Mouse (Mus musculus): ENCODE results near the gene Cpeb4.
"Not testable (repeated sequence)": the region's sequence is repeated elsewhere in the genome, so short reads cannot be mapped to it uniquely, and the experiment has no call there.

Gene Cpeb4

GRCm38 (mm10) chr11:31871911-31872310 is at the start of gene Cpeb4:
TSS of gene Cpeb4 (plus strand) at chr11:31872211.
- no peak for DNase-seq

- DNase-seq = no peak
These were observed 49.5 kb upstream of the Cpeb4 start for GRCm38 (mm10) chr11:31822556-31822955.

DNA sequence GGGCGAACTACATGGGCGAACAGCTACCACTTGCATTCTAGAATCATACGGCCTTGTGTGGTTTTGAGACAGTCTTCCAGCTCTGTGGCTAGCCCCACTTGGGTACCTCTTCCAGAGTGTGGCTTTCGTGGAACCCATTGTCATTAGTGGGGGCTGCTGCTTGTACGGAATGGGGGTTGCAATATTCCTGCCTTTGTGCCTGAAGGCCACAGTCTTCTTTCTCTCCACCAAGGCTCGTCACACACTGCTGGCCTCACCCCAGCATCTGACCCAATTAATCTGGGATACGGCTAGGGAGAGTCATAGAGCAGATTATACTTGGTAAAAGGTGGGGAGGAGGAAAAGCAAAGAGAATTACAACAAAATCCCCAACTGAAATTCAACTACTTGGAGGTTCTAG is 48.5 kb upstream of the Cpeb4 start:
- no peak for DNase-seq

GRCm38 (mm10) chr11:31824504-31825166 is 47.4 kb upstream of the Cpeb4 start:
- DNase-seq = peak; percentile 98

GRCm38 (mm10) chr11:31828011-31828770 is 43.8 kb upstream of the Cpeb4 start:
- DNase-seq = peak; percentile 96

- DNase-seq = no peak
These were observed 43.3 kb upstream of the Cpeb4 start for GRCm38 (mm10) chr11:31828771-31829072.

GRCm38 (mm10) chr11:31830213-31831151 is 41.5 kb upstream of the Cpeb4 start:
- peak; percentile 94 for DNase-seq

DNA sequence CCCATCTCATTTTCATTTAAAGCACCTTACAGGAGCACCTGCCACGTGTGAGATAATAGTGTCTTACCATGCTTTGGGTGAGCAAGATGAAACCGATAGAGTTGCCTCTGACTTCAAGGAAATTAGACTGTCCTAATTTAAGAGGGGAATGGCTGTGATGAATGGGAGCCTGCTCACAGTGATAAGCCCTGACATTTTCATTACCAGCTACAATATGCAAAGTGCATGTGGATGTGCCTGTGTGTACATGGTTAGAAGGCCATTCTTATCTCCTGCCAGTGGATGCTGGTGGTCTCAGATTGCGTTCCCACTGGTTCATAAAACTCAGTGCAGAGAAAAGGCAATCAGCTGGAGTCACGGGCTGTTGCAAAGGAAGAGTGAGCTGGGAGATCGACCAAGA is 40.6 kb upstream of the Cpeb4 start:
- no peak for DNase-seq

DNA sequence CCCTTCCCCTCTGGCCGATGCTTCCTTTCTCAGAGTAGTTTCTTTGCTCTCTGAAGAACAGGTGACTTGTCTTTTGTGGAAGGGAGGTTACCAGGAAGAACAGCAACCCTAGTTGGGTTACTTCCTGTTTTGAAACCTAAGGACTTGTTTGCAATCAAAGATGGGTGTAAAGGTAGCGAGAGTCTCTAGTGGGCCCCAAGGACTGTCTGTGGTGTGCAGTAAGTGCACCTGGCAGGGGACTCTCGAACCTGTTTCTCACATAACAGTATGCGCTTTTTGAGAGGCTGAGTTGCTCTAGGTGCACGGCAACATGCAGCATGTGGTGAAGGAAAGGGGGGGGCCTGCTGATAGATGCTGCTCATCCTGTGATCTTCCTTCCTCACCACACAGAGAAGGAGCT is 40.0 kb upstream of the Cpeb4 start:
- DNase-seq = no peak

GRCm38 (mm10) chr11:31832439-31832980 is 39.5 kb upstream of the Cpeb4 start:
- DNase-seq = no peak

GRCm38 (mm10) chr11:31833506-31833905 is 38.5 kb upstream of the Cpeb4 start:
- peak; percentile 60 for DNase-seq

DNA sequence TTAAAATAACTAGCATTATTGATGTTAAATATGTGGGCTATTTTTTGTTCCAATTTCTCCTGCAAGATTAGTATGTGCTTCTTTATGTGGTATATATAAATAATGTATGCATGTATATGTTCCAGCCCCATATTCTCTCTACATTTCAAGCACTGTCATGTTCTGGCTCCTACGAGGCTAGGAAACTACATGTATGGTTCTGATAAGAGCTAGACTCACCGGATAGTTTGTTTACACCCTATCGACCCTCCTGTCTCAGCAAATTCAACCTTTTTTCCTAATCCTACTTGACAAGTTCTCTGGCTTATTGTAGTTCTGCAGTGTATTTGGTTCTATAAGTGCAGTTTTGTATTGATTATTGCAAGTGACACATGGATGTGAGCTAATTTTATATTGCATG is 36.7 kb upstream of the Cpeb4 start:
- no peak for DNase-seq

DNA sequence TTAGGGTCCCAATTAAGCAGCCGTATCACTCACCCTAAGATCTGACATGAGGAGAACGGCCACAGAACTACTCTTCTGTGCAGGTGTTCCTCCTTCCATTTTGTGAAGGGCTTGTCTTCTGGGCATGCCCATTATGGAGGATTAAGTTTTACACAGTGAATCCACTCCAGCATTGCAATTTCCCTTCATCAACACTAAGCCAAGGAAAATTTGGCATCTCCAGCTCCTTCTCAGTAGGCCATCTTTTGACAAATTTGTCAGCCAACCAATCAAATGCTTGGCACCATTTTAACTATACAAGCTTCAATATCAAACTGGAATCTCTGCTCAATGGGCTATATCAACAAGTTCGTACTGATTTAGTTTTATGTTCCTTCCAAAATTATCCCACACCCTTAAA is 34.8 kb upstream of the Cpeb4 start:
- DNase-seq = no peak

DNA sequence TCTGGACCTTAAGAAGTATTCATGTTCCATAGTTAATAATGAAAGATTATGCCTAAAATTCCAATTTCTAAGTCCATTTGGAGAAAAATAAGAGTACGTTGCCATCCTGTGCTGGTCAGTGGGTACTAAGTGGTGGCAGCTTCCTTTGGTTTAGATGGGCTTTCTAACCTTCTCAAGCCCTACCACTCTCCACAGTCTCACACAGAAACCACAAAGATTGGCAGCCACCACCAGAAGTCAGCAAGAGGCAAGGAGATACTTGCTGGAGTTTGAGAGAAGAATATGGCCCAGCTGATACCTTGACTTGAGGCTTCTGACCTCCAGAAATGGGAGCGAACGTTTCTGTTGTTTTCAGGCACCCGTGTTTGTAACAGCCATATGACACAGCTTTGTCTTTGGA is 34.3 kb upstream of the Cpeb4 start:
- DNase-seq = no peak

DNA sequence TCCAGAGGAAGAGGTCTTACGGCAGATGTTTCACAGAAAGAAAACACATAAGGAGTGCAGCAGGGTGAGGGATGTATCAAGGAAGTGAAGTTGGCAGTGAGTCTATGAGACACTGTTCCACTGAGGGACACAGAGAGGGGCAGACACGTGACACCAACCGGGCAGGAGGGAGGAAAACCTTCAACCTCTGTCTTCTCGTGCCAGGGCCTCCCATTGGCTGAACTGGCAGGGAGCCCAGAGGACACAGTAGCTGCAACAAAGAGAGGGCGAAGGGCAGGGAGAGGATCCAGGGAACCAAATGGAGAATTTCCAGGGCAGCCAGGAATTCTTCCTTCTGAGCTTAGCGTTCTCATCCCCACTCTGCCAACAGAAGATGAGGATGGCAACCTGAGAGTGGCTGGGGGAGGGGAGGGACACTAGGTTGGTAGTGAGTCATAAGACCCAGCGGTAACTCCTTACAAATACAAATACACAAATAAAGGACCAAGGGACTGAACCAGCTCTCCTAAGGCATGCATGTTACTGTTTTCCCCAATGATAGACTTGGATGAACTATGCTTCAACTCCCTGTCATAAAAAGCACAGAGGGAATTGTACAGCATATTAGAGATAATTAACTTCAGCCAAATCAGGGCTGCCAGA is 33.4 kb upstream of the Cpeb4 start:
- DNase-seq = peak; percentile 97

- no peak for DNase-seq
These were observed 32.9 kb upstream of the Cpeb4 start for GRCm38 (mm10) chr11:31839084-31839460.

DNA sequence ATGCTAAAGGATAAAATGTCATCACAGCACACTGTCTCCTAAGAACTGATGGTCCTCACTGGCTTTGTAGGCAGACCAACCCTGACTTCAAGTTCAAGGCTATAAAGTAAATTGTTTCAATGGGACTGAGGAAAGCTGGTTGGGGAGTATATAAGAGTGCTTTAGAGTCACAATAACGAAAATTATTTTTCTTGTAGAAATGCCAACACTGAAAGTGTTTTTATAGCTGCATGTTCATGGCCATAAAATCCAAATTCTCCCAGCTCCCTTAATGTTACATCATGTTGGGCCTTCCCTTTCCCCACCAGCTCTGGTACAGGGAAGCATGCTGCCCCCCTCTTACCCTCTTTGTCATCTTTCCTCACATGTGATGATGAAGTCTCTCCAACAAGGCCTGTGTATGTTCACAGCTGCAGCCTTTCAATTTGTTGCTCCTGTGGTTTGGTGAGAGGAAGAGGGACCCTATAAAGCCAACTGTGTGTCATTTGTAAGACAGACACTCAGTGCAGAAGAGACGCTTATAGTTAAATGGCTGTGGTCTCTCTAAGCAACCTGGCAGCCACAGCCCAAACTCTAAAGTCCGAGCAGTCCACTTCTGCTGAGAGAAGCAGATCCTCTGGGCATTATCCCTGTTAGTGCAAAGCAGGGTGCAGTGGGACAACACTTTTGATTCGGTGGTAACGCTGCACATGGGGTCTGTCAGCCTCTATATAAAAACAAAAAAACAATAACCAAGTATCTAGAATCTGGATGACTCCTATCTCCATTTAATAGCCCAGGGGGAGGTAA is 29.6 kb upstream of the Cpeb4 start:
- peak; percentile 59 for DNase-seq

GRCm38 (mm10) chr11:31843177-31843833 is 28.7 kb upstream of the Cpeb4 start:
- no peak for DNase-seq

- no peak for DNase-seq
These were observed 28.2 kb upstream of the Cpeb4 start for GRCm38 (mm10) chr11:31843834-31844188.

DNA sequence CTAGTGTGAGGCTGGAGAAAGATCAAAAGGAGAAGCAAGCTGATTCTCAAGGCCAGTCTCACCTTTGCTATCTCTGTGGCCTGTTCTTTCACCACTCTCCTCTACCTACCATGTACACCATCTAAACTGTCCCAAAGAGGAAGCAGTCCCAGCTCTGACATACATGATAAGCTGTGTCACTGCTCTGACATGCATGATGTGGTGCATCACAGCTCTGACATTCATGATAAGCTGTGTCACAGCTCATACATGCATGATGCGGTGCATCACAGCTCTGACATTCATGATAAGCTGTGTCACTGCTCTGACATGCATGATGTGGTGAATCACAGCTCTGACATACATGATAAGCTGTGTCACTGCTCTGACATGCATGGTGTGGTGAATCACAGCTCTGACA is 26.9 kb upstream of the Cpeb4 start:
- not testable (repeated sequence) for DNase-seq

DNA sequence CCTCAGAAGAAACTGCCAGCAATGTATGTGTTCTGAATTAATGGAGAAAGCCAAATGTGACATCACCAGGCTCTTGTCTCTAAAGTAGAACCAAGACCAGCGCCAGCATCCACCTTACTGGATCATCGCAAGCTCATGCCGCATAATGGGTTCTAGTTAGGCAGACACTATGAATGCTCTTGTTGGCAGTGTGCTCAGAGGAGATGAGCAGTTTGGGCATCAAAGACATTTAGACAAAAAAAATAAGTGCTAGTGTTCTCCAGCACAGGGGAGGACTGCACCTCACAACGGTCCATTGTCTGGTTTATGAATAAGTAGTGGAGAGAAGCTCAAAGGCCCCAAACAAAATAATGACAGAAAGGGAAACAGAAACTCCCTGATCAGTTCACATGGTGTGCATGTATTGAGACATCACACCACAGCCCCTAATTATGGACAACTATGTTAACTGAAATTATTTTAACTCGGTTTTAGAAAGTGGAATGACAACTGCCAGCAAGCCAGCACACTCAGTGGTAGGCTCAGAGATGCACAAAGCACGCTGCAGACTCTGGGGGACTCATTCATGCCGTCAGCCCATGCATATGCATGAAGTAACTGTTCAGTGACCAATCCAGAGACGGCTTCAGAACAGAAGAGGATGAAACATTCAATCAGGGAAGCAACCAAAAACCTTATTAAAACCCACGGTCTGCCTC is 25.1 kb upstream of the Cpeb4 start:
- no peak for DNase-seq

All from kidney, adult 9 months (tissue).